Mouse (Mus musculus): ENCODE results near the gene Gm17728. TPM values are rescaled to one million over a fixed set of nuclear protein-coding genes. Genes with fewer than 3 reads are reported as not detected.
"Not testable (repeated sequence)": the region's sequence is repeated elsewhere in the genome, so short reads cannot be mapped to it uniquely, and the experiment has no call there.

Gm17728 gene
- polyA plus RNA-seq (2015; fragmentation: Nextera tagmentation; extraction: Ambion mirVana): not detected in 2 replicates

GRCm38 (mm10) chr17:9421760-9422159, at the start of gene Gm17728:
Gene Gm17728, plus strand, starts transcription at chr17:9422060.
- H3K27ac ChIP-seq; H3K36me3 ChIP-seq; H3K27me3 ChIP-seq; H3K4me1 ChIP-seq; ATAC-seq (ENCODE audit: low FRiP score, low read depth); H3K9me3 ChIP-seq; H3K4me3 ChIP-seq; H3K4me2 ChIP-seq (replicated peaks); H3K9ac ChIP-seq: not testable (repeated sequence)
- 88% methylated on average over 8 of the region's 8 CpGs for WGBS

DNA sequence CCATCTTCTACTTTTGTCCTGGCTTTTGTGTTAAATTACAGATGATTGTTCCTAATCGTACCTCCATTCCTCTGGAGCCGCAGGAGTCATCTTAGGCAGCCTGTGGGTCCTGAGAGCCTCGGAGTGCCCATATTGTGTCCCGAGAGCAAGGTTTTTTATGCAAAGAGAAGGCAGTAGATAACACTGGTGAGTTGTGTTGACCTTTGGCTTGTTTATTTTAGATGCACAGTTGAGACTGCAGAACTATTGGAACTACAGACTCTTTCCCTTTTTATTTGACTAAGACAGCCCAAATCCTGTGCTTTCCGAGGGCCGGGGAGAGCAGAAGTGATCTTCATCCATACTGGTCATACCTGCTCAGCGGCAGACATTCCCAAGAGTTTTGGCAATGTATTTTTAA, 24.4 kb upstream of the Gm17728 start:
- Histone ChIP-seq H3K4me2 (replicated peaks) (no peak overlapping the region), H3K36me3 (no peaks in the 10 kb centered on the region), H3K4me3 (no peak overlapping the region), H3K27ac (no peak overlapping the region), H3K27me3 (no peaks in the 10 kb centered on the region), H3K9ac (no peak overlapping the region), H3K9me3 (no peaks in the 10 kb centered on the region), H3K4me1 (no peaks in the 10 kb centered on the region)
- no peak for ATAC-seq (ENCODE audit: low FRiP score, low read depth)
- 90% methylated on average over 7 of the region's 7 CpGs for WGBS

GRCm38 (mm10) chr17:9398551-9398950, 23.3 kb upstream of the Gm17728 start:
- H3K4me3 ChIP-seq: no peak overlapping the region
- no peaks in the 10 kb centered on the region for H3K4me1 ChIP-seq
- no peak overlapping the region for H3K9ac ChIP-seq
- no peak for ATAC-seq (ENCODE audit: low FRiP score, low read depth)
- H3K4me2 ChIP-seq (replicated peaks): no peak overlapping the region
- no peaks in the 10 kb centered on the region for H3K36me3 ChIP-seq
- no peak overlapping the region for H3K27ac ChIP-seq
- WGBS: 35% methylated on average over 4 of the region's 4 CpGs
- no peaks in the 10 kb centered on the region for H3K27me3 ChIP-seq
- H3K9me3 ChIP-seq: no peaks in the 10 kb centered on the region

DNA sequence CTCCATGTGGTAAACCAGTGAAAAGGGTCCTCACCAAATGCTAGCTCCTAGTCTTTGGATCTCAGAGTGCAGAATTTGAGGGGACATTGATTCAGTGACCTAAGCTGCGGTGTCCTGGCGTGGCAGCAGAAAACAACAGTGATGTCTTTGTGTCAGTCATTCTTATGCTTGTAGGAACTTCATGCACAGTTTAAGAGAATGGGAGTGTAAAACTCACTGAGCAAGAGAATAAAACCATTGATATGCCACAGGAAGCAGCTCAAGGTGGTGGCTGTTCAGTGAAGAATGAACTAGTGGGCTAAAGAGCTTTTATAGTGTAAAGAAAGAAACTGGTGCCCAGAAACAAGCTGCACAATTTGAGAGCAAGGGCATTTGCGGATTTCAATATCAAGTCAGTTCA, 17.9 kb upstream of the Gm17728 start:
- Histone ChIP-seq H3K9me3 (no peaks in the 10 kb centered on the region), H3K4me1 (no peaks in the 10 kb centered on the region), H3K27me3 (no peaks in the 10 kb centered on the region), H3K27ac (no peak overlapping the region), H3K9ac (no peak overlapping the region), H3K36me3 (no peaks in the 10 kb centered on the region), H3K4me2 (replicated peaks) (no peak overlapping the region), H3K4me3 (no peak overlapping the region)
- ATAC-seq (ENCODE audit: low FRiP score, low read depth): no peak
- WGBS: 93% methylated on average over 3 of the region's 3 CpGs

- no peak overlapping the region for H3K27ac ChIP-seq
- no peak overlapping the region for H3K9ac ChIP-seq
- H3K4me2 ChIP-seq (replicated peaks): no peak overlapping the region
- no peak overlapping the region for H3K4me3 ChIP-seq
- ATAC-seq (ENCODE audit: low FRiP score, low read depth): no peak
- 61% methylated on average over 6 of the region's 6 CpGs for WGBS
- H3K36me3 ChIP-seq: no peaks in the 10 kb centered on the region
- H3K9me3 ChIP-seq: no peaks in the 10 kb centered on the region
- no peaks in the 10 kb centered on the region for H3K27me3 ChIP-seq
- no peaks in the 10 kb centered on the region for H3K4me1 ChIP-seq
These were observed 14.2 kb upstream of the Gm17728 start for GRCm38 (mm10) chr17:9407640-9408039.

DNA sequence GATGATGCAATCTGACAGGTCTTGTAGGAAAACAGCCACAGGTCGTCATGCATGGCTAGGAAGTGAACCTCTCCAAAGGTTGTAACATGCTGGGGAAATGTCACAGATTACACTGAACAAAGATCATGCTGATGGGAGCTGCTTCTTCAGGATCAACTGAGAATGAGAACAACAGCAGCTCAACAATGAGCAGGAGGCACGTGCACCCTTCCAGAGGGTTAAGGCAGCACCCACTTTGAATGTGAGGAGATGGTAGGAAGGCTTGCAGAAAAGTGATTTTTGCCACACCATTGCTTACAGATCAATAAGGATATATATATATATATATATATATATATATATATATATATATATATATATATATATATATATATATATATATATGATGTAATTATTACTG, 2.8 kb upstream of the Gm17728 start:
- Histone ChIP-seq H3K4me2 (replicated peaks) (no peak overlapping the region), H3K4me3 (no peak overlapping the region), H3K36me3 (no peaks in the 10 kb centered on the region), H3K27ac (no peak overlapping the region), H3K4me1 (no peaks in the 10 kb centered on the region), H3K9ac (no peak overlapping the region), H3K27me3 (no peaks in the 10 kb centered on the region), H3K9me3 (peaks cover 8% of the 10 kb centered on the region; the same call in 1 of the 2 replicates)
- WGBS: 84% methylated on average over 2 of the region's 2 CpGs
- ATAC-seq (ENCODE audit: low FRiP score, low read depth): no peak

DNA sequence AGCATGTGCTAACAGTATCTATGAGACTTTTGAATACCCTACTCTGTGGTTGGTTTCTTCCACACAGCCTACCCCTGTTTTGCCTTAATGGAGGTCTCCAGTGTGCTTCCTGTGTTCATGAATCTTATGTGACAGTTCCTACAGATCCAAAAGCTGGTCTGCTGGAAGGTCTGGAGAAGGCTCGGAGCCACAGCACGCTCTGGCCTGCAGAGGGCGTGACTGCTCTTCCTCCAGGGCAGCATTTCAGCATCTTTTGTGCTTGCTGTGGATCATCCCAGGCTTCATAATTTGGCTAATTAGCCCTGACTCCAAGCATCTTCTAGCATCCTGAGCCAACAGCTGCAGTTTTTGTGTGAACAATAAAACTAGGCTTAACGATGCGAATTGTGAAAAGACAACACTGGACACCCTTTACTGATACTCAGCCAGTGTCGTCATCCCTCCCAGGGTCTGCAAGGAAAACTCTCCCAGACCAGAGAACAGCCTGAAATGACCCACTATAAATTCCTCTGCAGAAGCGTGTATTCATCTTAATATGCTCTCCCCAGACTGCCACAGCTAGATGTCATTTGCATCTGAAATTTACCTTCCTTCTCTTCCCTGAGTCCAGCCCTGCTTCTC, 6.6 kb downstream of the Gm17728 start:
- WGBS: 48% methylated on average over 7 of the region's 7 CpGs
- no peaks in the 10 kb centered on the region for H3K27me3 ChIP-seq
- ATAC-seq (ENCODE audit: low FRiP score, low read depth): no peak

DNA sequence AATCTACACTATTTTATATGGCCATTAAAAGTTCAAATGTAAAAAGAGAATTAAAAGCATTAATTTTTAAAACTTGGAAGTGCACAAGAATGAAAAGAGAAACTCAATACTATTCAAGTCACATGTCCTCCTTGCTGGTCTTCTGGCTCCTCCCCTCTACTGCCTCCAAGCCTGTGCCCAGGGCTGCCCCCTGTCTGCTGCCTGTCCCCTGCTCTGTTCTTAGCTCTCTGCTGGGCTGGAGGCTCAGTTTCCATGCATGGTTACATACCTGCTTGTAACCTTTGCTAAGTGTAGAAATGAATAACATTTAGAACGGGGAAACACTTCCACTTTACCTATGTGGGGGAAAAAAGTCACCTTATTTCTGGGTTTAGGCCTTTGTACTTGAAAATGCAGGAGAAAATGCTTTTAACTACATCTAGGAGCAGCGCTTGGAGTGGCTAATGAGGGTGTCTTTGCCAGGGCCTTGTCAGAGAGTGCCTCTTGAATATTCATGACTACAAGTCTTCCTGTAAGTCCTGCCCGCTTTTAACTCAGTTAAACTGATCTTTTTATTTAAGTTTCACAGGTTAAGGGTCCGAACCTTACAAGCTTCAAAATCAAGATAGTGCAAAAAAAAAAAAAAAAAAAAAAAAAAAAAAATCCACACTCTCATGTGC, 18.3 kb downstream of the Gm17728 start:
- no peak for ATAC-seq (ENCODE audit: low FRiP score, low read depth)
- Histone ChIP-seq H3K4me3 (no peak overlapping the region), H3K9me3 (no peaks in the 10 kb centered on the region), H3K9ac (no peak overlapping the region), H3K4me2 (replicated peaks) (no peak overlapping the region), H3K4me1 (no peaks in the 10 kb centered on the region), H3K27ac (no peak overlapping the region), H3K27me3 (no peaks in the 10 kb centered on the region), H3K36me3 (no peaks in the 10 kb centered on the region)
- 73% methylated on average over 4 of the region's 4 CpGs for WGBS

More for the DNA sequence above, 6.6 kb downstream of the Gm17728 start:
- Histone ChIP-seq H3K27ac (no peak overlapping the region), H3K4me3 (no peak overlapping the region), H3K36me3 (no peaks in the 10 kb centered on the region), H3K4me1 (0 out of 2 replicates have a peak, but pooled peaks cover 3% of the 10 kb centered on the region), H3K4me2 (replicated peaks) (no peak overlapping the region), H3K9ac (no peak overlapping the region), H3K9me3 (0 out of 2 replicates have a peak, but pooled peaks cover under 1% of the 10 kb centered on the region)

GRCm38 (mm10) chr17:9456406-9456805, 34.5 kb downstream of the Gm17728 start:
- H3K4me3 ChIP-seq: no peak overlapping the region
- ATAC-seq (ENCODE audit: low FRiP score, low read depth): no peak
- H3K9ac ChIP-seq: no peak overlapping the region
- H3K27me3 ChIP-seq: no peaks in the 10 kb centered on the region
- 87% methylated on average over 5 of the region's 5 CpGs for WGBS
- no peaks in the 10 kb centered on the region for H3K36me3 ChIP-seq
- H3K27ac ChIP-seq: no peak overlapping the region
- no peak overlapping the region for H3K4me2 ChIP-seq (replicated peaks)
- H3K9me3 ChIP-seq: no peaks in the 10 kb centered on the region; the same call in 1 of the 2 replicates
- no peaks in the 10 kb centered on the region for H3K4me1 ChIP-seq

DNA sequence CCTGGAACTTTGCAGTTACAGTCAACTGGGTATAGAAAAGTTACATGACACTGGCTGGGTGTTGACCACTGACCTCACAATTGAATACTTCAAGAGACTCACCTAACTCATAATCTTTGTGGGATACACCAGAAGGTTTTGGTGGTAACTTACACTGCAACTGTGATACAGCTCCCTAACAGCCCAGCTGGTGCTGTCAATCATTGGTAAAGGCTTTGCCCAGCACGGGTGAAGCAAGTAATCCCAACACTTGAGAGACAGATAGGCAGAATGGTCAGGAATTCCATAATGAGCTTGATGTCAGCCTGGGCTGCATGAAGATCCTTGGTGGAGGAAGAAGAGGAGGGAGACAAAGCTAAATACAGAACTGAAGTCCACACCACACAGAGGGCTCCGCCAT, 39.0 kb downstream of the Gm17728 start:
- 81% methylated on average over 2 of the region's 2 CpGs for WGBS
- no peaks in the 10 kb centered on the region for H3K9me3 ChIP-seq
- no peak overlapping the region for H3K4me3 ChIP-seq
- H3K36me3 ChIP-seq: no peaks in the 10 kb centered on the region
- H3K4me2 ChIP-seq (replicated peaks): no peak overlapping the region
- H3K4me1 ChIP-seq: no peaks in the 10 kb centered on the region
- no peaks in the 10 kb centered on the region for H3K27me3 ChIP-seq
- ATAC-seq (ENCODE audit: low FRiP score, low read depth): no peak
- no peak overlapping the region for H3K27ac ChIP-seq
- no peak overlapping the region for H3K9ac ChIP-seq
